Mouse (Mus musculus): Measurements from ENCODE around the gene Unc50. TPM values are rescaled to one million over a fixed set of nuclear protein-coding genes. Genes with fewer than 3 reads are reported as not detected.

Gene Unc50
- polyA plus RNA-seq, 1 experiment = 33.1 TPM

DNA sequence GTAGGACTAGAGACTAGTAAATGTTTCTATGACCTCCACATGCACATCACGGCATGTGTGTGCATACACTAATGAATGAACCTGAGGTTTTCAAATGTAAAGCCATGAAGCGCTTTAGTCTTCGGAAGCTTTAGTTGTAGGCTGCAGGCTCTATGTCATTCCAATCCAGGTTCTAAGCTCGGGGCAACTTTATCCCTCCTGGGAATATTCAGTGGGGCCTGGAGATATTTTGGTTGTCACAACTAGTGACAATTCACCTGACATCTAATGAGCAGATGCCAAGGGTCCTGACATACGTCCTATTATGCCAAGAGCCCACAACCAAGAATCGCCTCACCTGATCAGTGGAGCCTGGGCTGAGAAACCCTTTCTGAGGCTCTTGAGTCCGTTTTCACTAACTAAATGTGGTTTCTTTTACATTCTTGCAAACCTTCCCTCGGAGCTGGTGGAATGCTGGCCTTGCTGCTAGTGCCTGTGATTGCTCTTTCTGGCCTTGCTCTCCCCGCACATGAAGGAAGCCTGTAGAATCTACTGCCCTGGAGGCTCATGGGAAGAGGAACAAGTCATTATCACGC lies 35.0 kb downstream of the Unc50 start:
- H3K4me2 ChIP-seq (ENCODE audit: low read depth) = no peak overlapping the region
- no peak overlapping the region for H3K4me3 ChIP-seq
- TF ChIP-seq MYOG (IDR thresholded peaks at IDR 0.05; ENCODE audit: control insufficient read depth in 1 of 3, insufficient read depth in 1 of 3, insufficient read length in 2 of 3, low read depth in 2 of 3) (no peak), POLR2A (IDR thresholded peaks at IDR 0.05; ENCODE audit: insufficient read length, low read depth) (no peak), POLR2AphosphoS2 (IDR thresholded peaks at IDR 0.05; ENCODE audit: insufficient read length, low read depth) (no peak), E2F4 (IDR thresholded peaks at IDR 0.05; ENCODE audit: insufficient read depth) (no peak), SRF (IDR thresholded peaks at IDR 0.05; ENCODE audit: control insufficient read depth, insufficient read length, low read depth) (no peak), REST (IDR thresholded peaks at IDR 0.05; ENCODE audit: insufficient read depth, insufficient read length) (no peak), TCF3 (IDR thresholded peaks at IDR 0.05; ENCODE audit: insufficient read length, low read depth) (no peak), TCF12 (IDR thresholded peaks at IDR 0.05; ENCODE audit: insufficient read depth, poor library complexity, severe bottlenecking) (no peak), CEBPB (IDR thresholded peaks at IDR 0.05; ENCODE audit: insufficient read depth, poor library complexity, severe bottlenecking) (no peak), USF1 (IDR thresholded peaks at IDR 0.05; ENCODE audit: low read depth) (no peak), MAX (IDR thresholded peaks at IDR 0.05; ENCODE audit: low read depth) (no peak), MYOD1 (IDR thresholded peaks at IDR 0.05; ENCODE audit: control insufficient read depth in 1 of 3, insufficient read length in 2 of 3, low read depth in 2 of 3) (no peak)
- no peaks in the 10 kb centered on the region for H3K79me2 ChIP-seq (ENCODE audit: control insufficient read depth, insufficient read depth)
- peaks cover 9% of the 10 kb centered on the region for H3K27me3 ChIP-seq (ENCODE audit: control insufficient read depth, insufficient read depth, insufficient read length)
- H3K36me3 ChIP-seq (ENCODE audit: control insufficient read depth, insufficient read depth) = no peaks in the 10 kb centered on the region
- H3ac ChIP-seq (ENCODE audit: control insufficient read depth, insufficient read length) = no peak overlapping the region

- Histone ChIP-seq H3ac (ENCODE audit: control insufficient read depth, insufficient read length) (no peak overlapping the region), H3K4me2 (ENCODE audit: low read depth) (no peak overlapping the region), H3K4me3 (no peak overlapping the region), H3K79me2 (ENCODE audit: control insufficient read depth, insufficient read depth) (no peaks in the 10 kb centered on the region), H3K36me3 (ENCODE audit: control insufficient read depth, insufficient read depth) (no peaks in the 10 kb centered on the region), H3K27me3 (ENCODE audit: control insufficient read depth, insufficient read depth, insufficient read length) (peaks cover 8% of the 10 kb centered on the region)
- no peak for TF ChIP-seq CEBPB (IDR thresholded peaks at IDR 0.05; ENCODE audit: insufficient read depth, poor library complexity, severe bottlenecking)
- TF ChIP-seq MYOG (IDR thresholded peaks at IDR 0.05; ENCODE audit: control insufficient read depth in 1 of 3, insufficient read depth in 1 of 3, insufficient read length in 2 of 3, low read depth in 2 of 3) = no peak
- no peak for TF ChIP-seq POLR2A (IDR thresholded peaks at IDR 0.05; ENCODE audit: insufficient read length, low read depth)
- TF ChIP-seq TCF3 (IDR thresholded peaks at IDR 0.05; ENCODE audit: insufficient read length, low read depth) = no peak
- no peak for TF ChIP-seq USF1 (IDR thresholded peaks at IDR 0.05; ENCODE audit: low read depth)
- no peak for TF ChIP-seq E2F4 (IDR thresholded peaks at IDR 0.05; ENCODE audit: insufficient read depth)
- no peak for TF ChIP-seq MAX (IDR thresholded peaks at IDR 0.05; ENCODE audit: low read depth)
- TF ChIP-seq POLR2AphosphoS2 (IDR thresholded peaks at IDR 0.05; ENCODE audit: insufficient read length, low read depth) = no peak
- TF ChIP-seq TCF12 (IDR thresholded peaks at IDR 0.05; ENCODE audit: insufficient read depth, poor library complexity, severe bottlenecking) = no peak
- TF ChIP-seq SRF (IDR thresholded peaks at IDR 0.05; ENCODE audit: control insufficient read depth, insufficient read length, low read depth) = no peak
- TF ChIP-seq MYOD1 (IDR thresholded peaks at IDR 0.05; ENCODE audit: control insufficient read depth in 1 of 3, insufficient read length in 2 of 3, low read depth in 2 of 3) = no peak
- TF ChIP-seq REST (IDR thresholded peaks at IDR 0.05; ENCODE audit: insufficient read depth, insufficient read length) = no peak
Measured at GRCm38 (mm10) chr1:37466322-37466995, 36.5 kb downstream of the Unc50 start.

GRCm38 (mm10) chr1:37467806-37468205 lies 37.9 kb downstream of the Unc50 start:
- H3K4me2 ChIP-seq (ENCODE audit: low read depth) = no peak overlapping the region
- peaks cover 8% of the 10 kb centered on the region for H3K27me3 ChIP-seq (ENCODE audit: control insufficient read depth, insufficient read depth, insufficient read length)
- no peak overlapping the region for H3K4me3 ChIP-seq
- no peaks in the 10 kb centered on the region for H3K79me2 ChIP-seq (ENCODE audit: control insufficient read depth, insufficient read depth)
- no peak for TF ChIP-seq POLR2A (IDR thresholded peaks at IDR 0.05; ENCODE audit: insufficient read length, low read depth)
- no peak for TF ChIP-seq MYOG (IDR thresholded peaks at IDR 0.05; ENCODE audit: control insufficient read depth in 1 of 3, insufficient read depth in 1 of 3, insufficient read length in 2 of 3, low read depth in 2 of 3)
- TF ChIP-seq MYOD1 (IDR thresholded peaks at IDR 0.05; ENCODE audit: control insufficient read depth in 1 of 3, insufficient read length in 2 of 3, low read depth in 2 of 3) = no peak
- TF ChIP-seq MAX (IDR thresholded peaks at IDR 0.05; ENCODE audit: low read depth) = no peak
- TF ChIP-seq POLR2AphosphoS2 (IDR thresholded peaks at IDR 0.05; ENCODE audit: insufficient read length, low read depth) = no peak
- TF ChIP-seq E2F4 (IDR thresholded peaks at IDR 0.05; ENCODE audit: insufficient read depth) = no peak
- no peak for TF ChIP-seq TCF12 (IDR thresholded peaks at IDR 0.05; ENCODE audit: insufficient read depth, poor library complexity, severe bottlenecking)
- no peak for TF ChIP-seq SRF (IDR thresholded peaks at IDR 0.05; ENCODE audit: control insufficient read depth, insufficient read length, low read depth)
- TF ChIP-seq USF1 (IDR thresholded peaks at IDR 0.05; ENCODE audit: low read depth) = no peak
- H3K36me3 ChIP-seq (ENCODE audit: control insufficient read depth, insufficient read depth) = no peaks in the 10 kb centered on the region
- H3ac ChIP-seq (ENCODE audit: control insufficient read depth, insufficient read length) = no peak overlapping the region

DNA sequence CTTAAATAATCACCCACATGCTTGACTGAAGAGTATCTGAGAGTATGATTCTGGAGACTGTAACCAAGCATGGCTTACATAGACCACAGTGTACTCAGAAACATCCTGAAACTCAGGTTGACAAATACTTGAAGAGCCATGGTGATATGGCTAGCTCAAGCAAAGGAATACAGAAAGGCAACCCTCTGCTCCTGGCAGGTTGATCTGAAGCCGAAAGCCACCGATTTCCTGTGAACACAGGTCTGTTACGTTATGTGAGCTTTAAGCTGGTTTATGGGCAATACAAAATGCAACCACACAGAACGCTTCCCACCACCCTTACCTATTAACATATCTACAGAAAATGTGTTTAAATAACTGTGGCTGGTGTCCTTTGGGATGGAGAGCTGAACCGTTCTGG lies 39.1 kb downstream of the Unc50 start:
- no peaks in the 10 kb centered on the region for H3K79me2 ChIP-seq (ENCODE audit: control insufficient read depth, insufficient read depth)
- H3K4me2 ChIP-seq (ENCODE audit: low read depth) = no peak overlapping the region
- no peak overlapping the region for H3ac ChIP-seq (ENCODE audit: control insufficient read depth, insufficient read length)
- H3K36me3 ChIP-seq (ENCODE audit: control insufficient read depth, insufficient read depth) = no peaks in the 10 kb centered on the region
- TF ChIP-seq POLR2A (IDR thresholded peaks at IDR 0.05; ENCODE audit: insufficient read length, low read depth) (no peak), CEBPB (IDR thresholded peaks at IDR 0.05; ENCODE audit: insufficient read depth, poor library complexity, severe bottlenecking) (no peak), USF1 (IDR thresholded peaks at IDR 0.05; ENCODE audit: low read depth) (no peak), TCF12 (IDR thresholded peaks at IDR 0.05; ENCODE audit: insufficient read depth, poor library complexity, severe bottlenecking) (no peak), MYOG (IDR thresholded peaks at IDR 0.05; ENCODE audit: control insufficient read depth in 1 of 3, insufficient read depth in 1 of 3, insufficient read length in 2 of 3, low read depth in 2 of 3) (no peak)
- peaks cover 4% of the 10 kb centered on the region for H3K27me3 ChIP-seq (ENCODE audit: control insufficient read depth, insufficient read depth, insufficient read length)
- H3K4me3 ChIP-seq = no peak overlapping the region
